Mouse (Mus musculus): ENCODE data around the gene Lnx1. TPM values are rescaled to one million over a fixed set of nuclear protein-coding genes. Genes with fewer than 3 reads are reported as not detected.

Lnx1 gene
- polyA plus RNA-seq, 1 experiment, result 31.8 TPM

- no peak for DNase-seq
- H3K27ac ChIP-seq (ENCODE audit: insufficient read depth, low read length), result no peak overlapping the region
- no peak overlapping the region for H3K4me3 ChIP-seq (replicated peaks; ENCODE audit: insufficient read depth, low read depth, low read length)
- TF ChIP-seq CTCF (IDR thresholded peaks at IDR 0.05; ENCODE audit: borderline replicate concordance, insufficient read depth, low read depth, low read length) (no peak), POLR2A (IDR thresholded peaks at IDR 0.05; ENCODE audit: borderline replicate concordance, insufficient read depth, low read length) (no peak)
- WGBS, result 87% methylated on average over 7 of the region's 7 CpGs
- no peaks in the 10 kb centered on the region for H3K27me3 ChIP-seq (ENCODE audit: control insufficient read depth, insufficient read depth, low read length)
- H3K4me1 ChIP-seq (ENCODE audit: control insufficient read depth, insufficient read depth, low read length), result 0 out of 2 replicates have a peak, but pooled peaks cover 3% of the 10 kb centered on the region
Measured at GRCm38 (mm10) chr5:74679631-74680030, 23.1 kb downstream of the Lnx1 start.

DNA sequence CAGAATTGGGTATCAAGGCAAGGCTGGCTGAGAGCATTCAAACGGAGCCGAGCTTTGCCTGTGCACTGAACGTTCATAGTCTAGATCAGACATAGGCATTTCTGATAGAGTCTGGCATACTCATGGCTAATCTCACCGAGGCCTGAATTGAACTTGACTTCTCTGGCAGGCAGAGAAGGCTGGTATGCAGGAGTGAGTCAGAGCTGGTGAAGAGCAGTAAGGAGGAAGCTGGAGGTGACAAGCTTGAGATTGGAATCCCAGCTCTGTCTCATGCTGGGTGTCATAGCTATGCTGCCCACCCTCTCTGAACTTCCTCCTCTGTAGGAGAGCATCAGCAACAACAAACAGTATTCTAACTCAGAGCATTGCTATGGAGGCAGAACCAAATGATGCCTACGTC, 24.0 kb downstream of the Lnx1 start:
- no peak for TF ChIP-seq CTCF (IDR thresholded peaks at IDR 0.05; ENCODE audit: borderline replicate concordance, insufficient read depth, low read depth, low read length)
- no peak for TF ChIP-seq POLR2A (IDR thresholded peaks at IDR 0.05; ENCODE audit: borderline replicate concordance, insufficient read depth, low read length)
- H3K27ac ChIP-seq (ENCODE audit: insufficient read depth, low read length), result no peak overlapping the region
- no peak overlapping the region for H3K4me3 ChIP-seq (replicated peaks; ENCODE audit: insufficient read depth, low read depth, low read length)
- no peaks in the 10 kb centered on the region for H3K27me3 ChIP-seq (ENCODE audit: control insufficient read depth, insufficient read depth, low read length)
- H3K4me1 ChIP-seq (ENCODE audit: control insufficient read depth, insufficient read depth, low read length), result 0 out of 2 replicates have a peak, but pooled peaks cover 3% of the 10 kb centered on the region
- WGBS, result 82% methylated on average over 5 of the region's 5 CpGs
- no peak for DNase-seq

DNA sequence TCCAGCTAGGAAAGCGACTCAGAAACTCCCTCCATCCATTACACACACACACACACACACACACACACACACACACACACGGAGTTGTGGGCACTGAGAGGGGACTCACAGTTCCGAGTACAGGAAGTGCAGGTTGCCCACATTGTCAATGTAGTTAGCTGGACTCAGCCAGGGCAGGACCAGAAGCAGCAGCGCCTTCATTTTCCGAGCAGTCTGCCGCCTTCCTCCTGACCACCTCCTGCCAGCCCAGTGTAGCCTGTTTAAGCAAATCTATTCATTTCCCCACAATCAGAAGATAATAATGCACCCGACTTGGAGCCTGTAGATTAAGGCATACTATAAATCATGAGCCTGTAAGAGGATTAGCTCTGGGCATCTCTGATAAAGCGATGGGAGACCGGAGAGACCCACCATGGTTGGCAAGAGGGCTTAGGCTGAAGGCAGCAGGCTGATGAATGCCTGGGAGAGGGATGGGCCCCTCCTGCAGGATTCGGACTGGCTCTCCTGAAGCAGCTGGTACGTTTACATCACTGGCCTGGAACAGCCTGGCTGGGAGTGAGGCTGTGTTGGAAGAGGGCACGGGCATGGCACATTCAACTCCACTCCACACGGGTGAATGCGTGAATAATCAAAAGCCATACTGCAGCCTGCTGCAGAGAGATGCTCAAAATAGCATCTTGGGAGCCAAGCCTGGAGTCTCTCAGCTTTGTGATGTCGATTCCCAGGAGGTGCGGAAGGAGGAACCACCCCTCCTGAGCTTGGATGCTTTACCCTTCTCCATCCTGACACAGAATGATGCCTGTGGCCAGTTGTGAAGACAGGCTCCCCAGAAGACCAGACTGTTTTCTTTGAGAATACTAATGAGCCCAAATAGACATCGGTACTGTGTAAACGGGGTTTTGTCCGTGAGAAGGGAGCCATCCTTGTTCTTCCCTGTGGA, 25.0 kb downstream of the Lnx1 start:
- DNase-seq, result peak; percentile 87 to 91
- no peak for TF ChIP-seq CTCF (IDR thresholded peaks at IDR 0.05; ENCODE audit: borderline replicate concordance, insufficient read depth, low read depth, low read length)
- TF ChIP-seq POLR2A (IDR thresholded peaks at IDR 0.05; ENCODE audit: borderline replicate concordance, insufficient read depth, low read length), result peak; percentile 94; the same call in 1 of the 2 replicates
- 0 out of 2 replicates have a peak, but pooled peaks cover 3% of the 10 kb centered on the region for H3K4me1 ChIP-seq (ENCODE audit: control insufficient read depth, insufficient read depth, low read length)
- peak overlapping the region; percentile 53 for H3K27ac ChIP-seq (ENCODE audit: insufficient read depth, low read length)
- 6% methylated on average over 19 of the region's 19 CpGs for WGBS
- peak overlapping the region; percentile 86 for H3K4me3 ChIP-seq (replicated peaks; ENCODE audit: insufficient read depth, low read depth, low read length)
- no peaks in the 10 kb centered on the region for H3K27me3 ChIP-seq (ENCODE audit: control insufficient read depth, insufficient read depth, low read length)

GRCm38 (mm10) chr5:74672556-74672955, 30.2 kb downstream of the Lnx1 start:
- DNase-seq, result no peak
- no peaks in the 10 kb centered on the region for H3K4me1 ChIP-seq (ENCODE audit: control insufficient read depth, insufficient read depth, low read length)
- H3K27ac ChIP-seq (ENCODE audit: insufficient read depth, low read length), result no peak overlapping the region
- WGBS, result 77% methylated on average over 5 of the region's 5 CpGs
- H3K27me3 ChIP-seq (ENCODE audit: control insufficient read depth, insufficient read depth, low read length), result no peaks in the 10 kb centered on the region
- no peak overlapping the region for H3K4me3 ChIP-seq (replicated peaks; ENCODE audit: insufficient read depth, low read depth, low read length)
- no peak for TF ChIP-seq POLR2A (IDR thresholded peaks at IDR 0.05; ENCODE audit: borderline replicate concordance, insufficient read depth, low read length)
- no peak for TF ChIP-seq CTCF (IDR thresholded peaks at IDR 0.05; ENCODE audit: borderline replicate concordance, insufficient read depth, low read depth, low read length)

DNA sequence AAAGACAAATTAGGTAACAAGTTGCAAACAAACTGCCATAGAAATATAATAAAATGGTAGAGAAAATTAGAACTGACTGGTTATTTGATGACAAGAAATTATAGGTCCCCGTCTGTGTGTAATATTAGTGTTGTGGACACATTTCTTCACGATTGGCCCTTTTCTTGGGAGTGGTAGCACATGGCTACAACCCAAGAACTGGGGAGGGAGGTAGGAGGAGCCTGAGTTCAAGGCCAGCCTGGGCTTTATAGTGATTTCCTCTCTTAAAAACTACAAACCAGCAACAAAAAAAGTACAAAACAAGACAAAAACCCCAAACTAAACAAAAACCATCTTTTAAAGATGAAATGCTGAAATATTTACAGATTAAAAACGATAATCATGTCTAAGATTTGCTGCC, 31.8 kb downstream of the Lnx1 start:
- WGBS, result 84% methylated on average over 3 of the region's 3 CpGs
- TF ChIP-seq CTCF (IDR thresholded peaks at IDR 0.05; ENCODE audit: borderline replicate concordance, insufficient read depth, low read depth, low read length) (no peak), POLR2A (IDR thresholded peaks at IDR 0.05; ENCODE audit: borderline replicate concordance, insufficient read depth, low read length) (no peak)
- no peaks in the 10 kb centered on the region for H3K4me1 ChIP-seq (ENCODE audit: control insufficient read depth, insufficient read depth, low read length)
- no peak overlapping the region for H3K4me3 ChIP-seq (replicated peaks; ENCODE audit: insufficient read depth, low read depth, low read length)
- no peaks in the 10 kb centered on the region for H3K27me3 ChIP-seq (ENCODE audit: control insufficient read depth, insufficient read depth, low read length)
- H3K27ac ChIP-seq (ENCODE audit: insufficient read depth, low read length), result no peak overlapping the region
- no peak for DNase-seq

GRCm38 (mm10) chr5:74669925-74670324, 32.8 kb downstream of the Lnx1 start:
- H3K4me3 ChIP-seq (replicated peaks; ENCODE audit: insufficient read depth, low read depth, low read length), result no peak overlapping the region
- 83% methylated on average over 6 of the region's 6 CpGs for WGBS
- no peaks in the 10 kb centered on the region for H3K27me3 ChIP-seq (ENCODE audit: control insufficient read depth, insufficient read depth, low read length)
- H3K4me1 ChIP-seq (ENCODE audit: control insufficient read depth, insufficient read depth, low read length), result no peaks in the 10 kb centered on the region
- no peak overlapping the region for H3K27ac ChIP-seq (ENCODE audit: insufficient read depth, low read length)
- TF ChIP-seq CTCF (IDR thresholded peaks at IDR 0.05; ENCODE audit: borderline replicate concordance, insufficient read depth, low read depth, low read length) (no peak), POLR2A (IDR thresholded peaks at IDR 0.05; ENCODE audit: borderline replicate concordance, insufficient read depth, low read length) (no peak)
- DNase-seq, result no peak

DNA sequence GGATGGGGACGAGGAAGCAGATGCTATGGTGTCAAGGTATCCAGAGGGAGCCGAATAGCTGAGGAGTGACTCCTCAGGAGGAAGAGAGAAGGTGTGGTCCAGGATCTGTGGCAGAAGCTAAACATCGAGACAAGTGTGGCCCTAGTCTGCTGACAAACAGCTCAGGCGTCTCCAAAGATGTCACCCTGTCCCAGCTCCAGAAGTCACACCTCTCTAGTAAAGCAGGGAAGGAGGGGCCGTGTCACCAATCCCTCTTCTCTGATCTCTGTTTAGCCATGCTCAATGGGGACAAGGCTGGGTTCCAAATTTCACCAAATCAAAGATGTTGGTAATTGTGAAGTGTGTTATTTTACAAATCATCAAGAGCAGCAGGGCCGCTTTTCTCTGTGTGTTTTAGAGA, 33.8 kb downstream of the Lnx1 start:
- no peak overlapping the region for H3K27ac ChIP-seq (ENCODE audit: insufficient read depth, low read length)
- H3K4me1 ChIP-seq (ENCODE audit: control insufficient read depth, insufficient read depth, low read length), result no peaks in the 10 kb centered on the region
- no peak for DNase-seq
- no peak overlapping the region for H3K4me3 ChIP-seq (replicated peaks; ENCODE audit: insufficient read depth, low read depth, low read length)
- no peaks in the 10 kb centered on the region for H3K27me3 ChIP-seq (ENCODE audit: control insufficient read depth, insufficient read depth, low read length)
- WGBS, result 74% methylated on average over 6 of the region's 6 CpGs
- TF ChIP-seq POLR2A (IDR thresholded peaks at IDR 0.05; ENCODE audit: borderline replicate concordance, insufficient read depth, low read length) (no peak), CTCF (IDR thresholded peaks at IDR 0.05; ENCODE audit: borderline replicate concordance, insufficient read depth, low read depth, low read length) (no peak)

DNA sequence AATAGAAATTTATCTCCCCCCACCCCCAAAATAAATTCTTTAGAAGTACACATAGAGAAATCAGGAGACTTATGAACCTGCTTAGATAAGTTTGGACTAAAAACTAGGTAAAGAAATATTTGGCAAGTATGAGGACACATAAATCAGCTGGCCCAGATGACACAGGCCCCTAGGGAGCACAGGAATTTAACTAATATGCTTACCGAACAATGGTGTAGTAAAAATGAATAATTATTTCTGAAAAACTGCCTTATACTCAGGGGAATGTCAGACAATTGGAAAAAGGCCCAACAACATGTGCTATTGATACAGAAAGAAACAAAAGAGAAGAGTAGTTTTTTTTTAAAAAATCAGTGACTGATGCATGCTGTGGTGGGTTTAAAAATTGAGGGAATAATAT, 40.1 kb downstream of the Lnx1 start:
- Histone ChIP-seq H3K4me3 (replicated peaks; ENCODE audit: insufficient read depth, low read depth, low read length) (no peak overlapping the region), H3K27me3 (ENCODE audit: control insufficient read depth, insufficient read depth, low read length) (no peaks in the 10 kb centered on the region), H3K4me1 (ENCODE audit: control insufficient read depth, insufficient read depth, low read length) (peaks cover 23% of the 10 kb centered on the region), H3K27ac (ENCODE audit: insufficient read depth, low read length) (no peak overlapping the region)
- 30% methylated on average over 1 of the region's 1 CpGs for WGBS
- DNase-seq, result no peak
- TF ChIP-seq CTCF (IDR thresholded peaks at IDR 0.05; ENCODE audit: borderline replicate concordance, insufficient read depth, low read depth, low read length), result no peak
- no peak for TF ChIP-seq POLR2A (IDR thresholded peaks at IDR 0.05; ENCODE audit: borderline replicate concordance, insufficient read depth, low read length)

Data from cerebellum, adult 2 months (tissue).